Mouse (Mus musculus): ENCODE measurements around the gene C130050O18Rik. TPM values are rescaled to one million over a fixed set of nuclear protein-coding genes. Genes with fewer than 3 reads are reported as not detected.

C130050O18Rik gene
- polyA plus RNA-seq, 1 experiment = 0.44 TPM

DNA sequence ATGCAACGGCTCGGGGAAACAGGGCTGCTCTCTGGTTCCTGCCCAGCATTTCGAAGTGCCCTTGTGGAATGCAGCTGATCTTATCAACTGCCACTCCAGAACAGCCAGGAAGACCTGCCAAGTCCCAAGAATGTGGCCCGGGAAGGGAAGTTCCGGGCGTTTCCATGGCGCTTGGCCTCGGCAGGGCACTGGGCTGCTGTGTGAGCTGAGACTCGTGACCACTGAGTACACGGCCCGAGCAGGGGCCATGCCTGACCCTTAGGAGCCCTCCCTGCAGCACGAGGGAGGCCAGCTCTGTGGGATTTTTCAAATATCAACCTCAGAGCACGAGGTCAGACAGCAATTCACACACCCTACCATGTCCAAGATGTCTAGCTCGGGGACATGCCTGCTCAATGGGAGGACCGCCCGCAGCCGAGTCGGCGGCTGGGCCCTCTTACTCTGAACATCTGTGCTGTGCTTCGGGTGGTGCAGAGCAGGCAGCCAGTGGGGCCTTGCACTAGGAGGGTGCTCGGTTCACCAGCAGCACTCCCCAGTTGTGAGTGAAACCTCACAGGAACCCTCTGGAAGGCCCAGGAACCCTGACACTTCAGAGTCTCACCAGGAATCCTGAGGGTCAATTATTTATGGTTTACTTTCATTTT lies 26.0 kb upstream of the C130050O18Rik start:
- peaks cover 7% of the 10 kb centered on the region for H3K4me1 ChIP-seq (ENCODE audit: control insufficient read depth, insufficient read depth, low read length)
- H3K4me3 ChIP-seq (ENCODE audit: insufficient read depth, low read length) = no peak overlapping the region
- H3K27ac ChIP-seq (ENCODE audit: insufficient read depth, low read length) = 0 out of 2 replicates have a peak overlapping the region, but pooled peaks have one; percentile 29

DNA sequence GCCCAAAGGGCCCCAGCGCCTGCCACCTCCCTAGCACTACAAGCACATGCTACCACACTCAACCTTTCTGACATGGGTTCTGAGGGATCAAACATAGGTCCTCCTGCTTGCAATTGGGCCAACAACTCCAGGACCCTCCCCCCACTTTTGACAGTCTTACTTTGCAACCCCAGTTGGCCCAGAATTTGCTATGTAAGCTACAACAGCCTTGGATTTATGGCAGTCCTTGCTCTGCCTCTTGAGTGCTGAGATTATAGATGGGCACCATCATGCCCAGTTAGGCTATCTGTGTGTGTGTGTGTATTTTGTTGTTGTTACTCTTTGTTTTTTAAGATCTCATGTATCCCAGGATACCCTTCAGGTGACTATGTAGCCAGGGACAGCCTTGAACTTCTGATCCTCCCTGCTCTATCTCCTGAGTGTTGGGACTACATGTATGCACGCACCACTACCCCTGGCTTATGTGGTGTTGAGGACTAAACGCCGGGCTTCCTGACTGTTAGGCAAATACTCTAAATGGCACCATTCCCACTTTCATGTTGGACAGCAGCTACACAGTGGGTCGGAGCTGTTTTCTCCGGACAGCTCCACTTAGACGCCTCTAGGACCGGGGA lies 25.2 kb upstream of the C130050O18Rik start:
- Histone ChIP-seq H3K4me3 (ENCODE audit: insufficient read depth, low read length) (peak overlapping the region; percentile 94), H3K27ac (ENCODE audit: insufficient read depth, low read length) (peak overlapping the region; percentile 12), H3K4me1 (ENCODE audit: control insufficient read depth, insufficient read depth, low read length) (peaks cover 8% of the 10 kb centered on the region)
- TF ChIP-seq POLR2A (IDR thresholded peaks at IDR 0.05; ENCODE audit: extremely low read depth, insufficient read depth, low read length) (no peak), CTCF (IDR thresholded peaks at IDR 0.05; ENCODE audit: extremely low read depth, insufficient read depth, low read length) (no peak)

More for the DNA sequence above, 26.0 kb upstream of the C130050O18Rik start:
- TF ChIP-seq POLR2A (IDR thresholded peaks at IDR 0.05; ENCODE audit: extremely low read depth, insufficient read depth, low read length) = no peak
- TF ChIP-seq CTCF (IDR thresholded peaks at IDR 0.05; ENCODE audit: extremely low read depth, insufficient read depth, low read length) = no peak

DNA sequence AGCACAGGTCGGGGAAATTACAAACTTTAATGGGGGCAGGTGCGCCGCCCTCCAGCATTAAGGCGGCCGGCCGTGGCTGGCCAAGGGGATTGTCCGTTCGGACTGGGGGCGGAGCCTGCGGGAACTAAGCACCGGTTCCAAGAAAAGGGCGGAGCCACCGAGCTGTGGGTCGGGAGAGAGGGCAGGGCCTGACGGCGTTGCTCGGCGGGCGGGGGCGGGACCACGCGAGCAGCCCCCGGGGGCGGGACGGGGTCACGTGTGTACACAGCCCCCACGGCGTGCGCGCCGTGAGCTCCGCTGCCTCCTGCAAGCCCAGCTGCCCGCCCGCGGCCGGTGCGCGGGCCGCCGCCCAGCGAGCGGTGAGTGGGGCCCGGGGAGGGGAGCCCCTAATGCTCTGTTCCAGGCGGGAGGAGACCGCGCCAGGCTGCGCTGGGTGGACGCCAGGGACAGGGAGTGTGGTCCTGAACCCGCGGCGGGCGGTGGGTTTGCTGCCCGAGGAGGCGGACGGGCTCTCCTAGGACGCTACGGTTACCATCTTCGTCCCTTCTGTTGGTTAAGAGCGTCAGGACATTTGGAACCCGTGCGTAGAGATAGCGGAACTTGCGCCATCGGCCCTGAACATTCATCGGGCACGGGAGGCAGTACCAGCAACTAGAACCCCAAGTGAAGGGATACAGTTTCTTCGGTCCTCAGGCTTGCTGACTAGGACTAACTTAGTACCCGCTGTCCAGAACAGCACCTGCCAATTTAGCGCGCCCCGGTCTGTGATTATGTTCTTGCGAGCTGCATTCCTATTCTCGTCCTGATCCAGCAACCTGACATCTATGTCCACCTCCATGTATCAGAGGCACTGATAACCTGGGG lies 24.5 kb upstream of the C130050O18Rik start:
- Histone ChIP-seq H3K27ac (ENCODE audit: insufficient read depth, low read length) (peak overlapping the region; percentile 96), H3K4me3 (ENCODE audit: insufficient read depth, low read length) (peak overlapping the region; percentile 94), H3K4me1 (ENCODE audit: control insufficient read depth, insufficient read depth, low read length) (peaks cover 8% of the 10 kb centered on the region)
- TF ChIP-seq CTCF (IDR thresholded peaks at IDR 0.05; ENCODE audit: extremely low read depth, insufficient read depth, low read length) (no peak), POLR2A (IDR thresholded peaks at IDR 0.05; ENCODE audit: extremely low read depth, insufficient read depth, low read length) (0 out of 2 replicates have a peak, but pooled peaks have one; percentile 23)

GRCm38 (mm10) chr5:139381586-139382513 lies 23.2 kb upstream of the C130050O18Rik start:
- peak overlapping the region; percentile 94 for H3K4me3 ChIP-seq (ENCODE audit: insufficient read depth, low read length)

DNA sequence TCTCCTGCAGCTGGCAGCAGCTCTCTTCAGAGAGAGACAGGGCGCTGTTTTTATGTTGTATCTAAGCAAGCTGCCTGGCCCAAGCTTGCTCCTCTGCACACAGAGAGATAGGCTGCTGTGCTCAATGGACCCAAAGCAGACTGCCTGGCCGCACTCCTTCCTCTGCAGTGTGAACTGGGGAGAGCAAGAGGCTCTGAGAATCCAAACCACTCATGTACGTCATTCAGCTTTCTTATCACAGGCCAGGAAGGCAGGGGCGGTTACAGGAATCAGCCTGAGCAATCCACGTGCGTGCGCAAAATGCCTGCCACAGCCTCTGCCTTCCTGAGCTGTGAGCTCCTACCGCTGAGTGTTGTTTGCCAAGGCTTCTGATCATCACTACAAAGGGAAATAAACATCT lies 22.3 kb upstream of the C130050O18Rik start:
- Histone ChIP-seq H3K27ac (ENCODE audit: insufficient read depth, low read length) (peak overlapping the region; percentile 56), H3K4me3 (ENCODE audit: insufficient read depth, low read length) (0 out of 2 replicates have a peak overlapping the region, but pooled peaks have one; percentile 94), H3K4me1 (ENCODE audit: control insufficient read depth, insufficient read depth, low read length) (peaks cover 7% of the 10 kb centered on the region)
- TF ChIP-seq POLR2A (IDR thresholded peaks at IDR 0.05; ENCODE audit: extremely low read depth, insufficient read depth, low read length) (peak; percentile 70), CTCF (IDR thresholded peaks at IDR 0.05; ENCODE audit: extremely low read depth, insufficient read depth, low read length) (no peak)

More at GRCm38 (mm10) chr5:139381586-139382513, 23.2 kb upstream of the C130050O18Rik start:
- Histone ChIP-seq H3K4me1 (ENCODE audit: control insufficient read depth, insufficient read depth, low read length) (peaks cover 8% of the 10 kb centered on the region), H3K27ac (ENCODE audit: insufficient read depth, low read length) (peak overlapping the region; percentile 81)
- TF ChIP-seq POLR2A (IDR thresholded peaks at IDR 0.05; ENCODE audit: extremely low read depth, insufficient read depth, low read length) (no peak), CTCF (IDR thresholded peaks at IDR 0.05; ENCODE audit: extremely low read depth, insufficient read depth, low read length) (no peak)

GRCm38 (mm10) chr5:139383234-139383633 lies 21.8 kb upstream of the C130050O18Rik start:
- TF ChIP-seq CTCF (IDR thresholded peaks at IDR 0.05; ENCODE audit: extremely low read depth, insufficient read depth, low read length) = no peak
- TF ChIP-seq POLR2A (IDR thresholded peaks at IDR 0.05; ENCODE audit: extremely low read depth, insufficient read depth, low read length) = no peak
- Histone ChIP-seq H3K4me3 (ENCODE audit: insufficient read depth, low read length) (no peak overlapping the region), H3K4me1 (ENCODE audit: control insufficient read depth, insufficient read depth, low read length) (peaks cover 7% of the 10 kb centered on the region), H3K27ac (ENCODE audit: insufficient read depth, low read length) (peak overlapping the region; percentile 56)

- Histone ChIP-seq H3K4me3 (ENCODE audit: insufficient read depth, low read length) (no peak overlapping the region), H3K4me1 (ENCODE audit: control insufficient read depth, insufficient read depth, low read length) (peaks cover 16% of the 10 kb centered on the region), H3K27ac (ENCODE audit: insufficient read depth, low read length) (no peak overlapping the region)
- TF ChIP-seq POLR2A (IDR thresholded peaks at IDR 0.05; ENCODE audit: extremely low read depth, insufficient read depth, low read length) = no peak
- no peak for TF ChIP-seq CTCF (IDR thresholded peaks at IDR 0.05; ENCODE audit: extremely low read depth, insufficient read depth, low read length)
Observed at GRCm38 (mm10) chr5:139384531-139384930, 20.5 kb upstream of the C130050O18Rik start.

GRCm38 (mm10) chr5:139386047-139386446 lies 19.0 kb upstream of the C130050O18Rik start:
- no peak for TF ChIP-seq CTCF (IDR thresholded peaks at IDR 0.05; ENCODE audit: extremely low read depth, insufficient read depth, low read length)
- TF ChIP-seq POLR2A (IDR thresholded peaks at IDR 0.05; ENCODE audit: extremely low read depth, insufficient read depth, low read length) = no peak
- H3K27ac ChIP-seq (ENCODE audit: insufficient read depth, low read length) = no peak overlapping the region
- peaks cover 20% of the 10 kb centered on the region for H3K4me1 ChIP-seq (ENCODE audit: control insufficient read depth, insufficient read depth, low read length)
- H3K4me3 ChIP-seq (ENCODE audit: insufficient read depth, low read length) = no peak overlapping the region
